Mouse (Mus musculus): ENCODE measurements around the gene Naa40.

GRCm38 (mm10) chr19:7177804-7178511 is 63.0 kb downstream of the Naa40 start:
- TF ChIP-seq CTCF (IDR thresholded peaks at IDR 0.05), result no peak
- TF ChIP-seq POLR2A (IDR thresholded peaks at IDR 0.05; ENCODE audit: insufficient read depth, low read depth, low read length), result no peak
- TF ChIP-seq EP300 (IDR thresholded peaks at IDR 0.05; ENCODE audit: insufficient read depth, low read depth, low read length), result no peak

Data from heart, adult 2 months (tissue).